Mouse (Mus musculus) brain, adult 2 months (tissue): ENCODE data around the gene Tmem8b.
A peak's percentile ranks its signal among the peaks of the same experiment; 100 is the strongest.

Experiments
- DNase-seq: peaks from one replicate; pipeline ENCODE4 v3.0.0; 2011; ENCODE audit warnings: low read depth, low spot score

Tmem8b gene

GRCm38 (mm10) chr4:43713652-43714219 is 45.0 kb downstream of the Tmem8b start:
- DNase-seq, result peak; percentile 71

- peak; percentile 61 for DNase-seq
These were observed 51.9 kb downstream of the Tmem8b start for GRCm38 (mm10) chr4:43720491-43721228.

DNA sequence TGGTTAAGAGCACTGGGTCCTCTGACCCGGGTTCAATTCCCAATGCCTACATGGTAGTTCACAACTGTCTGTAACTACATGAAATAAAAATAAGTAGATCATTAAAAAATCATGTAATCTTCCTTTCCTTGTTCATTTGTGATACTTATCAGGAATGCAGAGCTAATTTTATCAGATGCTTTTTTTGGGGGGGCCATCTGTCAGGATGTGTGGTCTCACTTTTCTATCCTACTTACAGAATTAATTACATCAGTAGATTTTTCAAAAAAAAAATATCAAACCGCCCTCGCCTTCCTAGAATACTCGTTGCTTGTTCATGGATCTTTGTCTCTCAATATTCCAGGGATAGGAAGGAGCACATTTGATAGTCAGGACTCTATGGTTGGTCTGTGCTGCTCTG is 53.4 kb downstream of the Tmem8b start:
- DNase-seq, result peak; percentile 42

GRCm38 (mm10) chr4:43724764-43725163 is 56.0 kb downstream of the Tmem8b start:
- DNase-seq, result peak; percentile 38

DNA sequence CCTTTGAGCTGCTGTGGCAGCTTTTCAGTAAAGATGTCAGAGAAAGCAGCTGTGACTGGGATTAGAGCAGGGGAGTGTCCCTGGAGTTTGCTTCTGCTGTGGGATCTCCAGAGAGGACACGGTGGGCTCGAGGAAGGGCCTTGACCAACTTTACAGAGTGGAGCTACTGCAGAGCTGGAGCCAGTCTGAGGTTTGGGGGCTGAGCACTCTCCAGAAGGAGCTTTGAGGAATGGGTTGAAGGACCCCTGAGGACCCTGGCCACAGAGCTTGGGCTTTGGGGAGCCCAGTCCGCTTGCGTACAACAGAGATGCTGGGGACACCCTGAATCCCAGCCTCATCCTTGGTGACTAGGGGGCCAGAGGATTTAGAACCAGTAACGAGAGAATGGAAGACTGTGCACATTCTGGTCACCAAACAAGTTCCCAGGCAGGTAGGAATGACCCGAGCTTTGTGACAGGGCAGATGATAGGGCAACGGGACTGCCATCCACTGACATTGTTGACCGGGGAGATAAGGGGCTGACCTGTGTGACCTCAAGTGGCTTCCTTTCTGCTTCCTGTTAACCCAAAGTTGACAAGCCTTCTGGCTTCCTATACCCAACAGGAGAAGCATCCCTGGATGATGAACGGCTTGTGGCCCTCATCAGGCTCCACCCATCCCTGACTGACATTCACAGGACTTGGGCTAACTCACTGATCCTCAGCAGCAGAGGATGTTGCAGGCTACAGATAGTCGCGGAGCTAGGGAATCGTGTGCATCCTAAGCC is 57.6 kb downstream of the Tmem8b start:
- DNase-seq, result no peak

GRCm38 (mm10) chr4:43726995-43727394 is 58.2 kb downstream of the Tmem8b start, which contains the start of gene Hrct1:
Gene Hrct1 (plus strand): TSS chr4:43727188.
- DNase-seq, result peak; percentile 43

DNA sequence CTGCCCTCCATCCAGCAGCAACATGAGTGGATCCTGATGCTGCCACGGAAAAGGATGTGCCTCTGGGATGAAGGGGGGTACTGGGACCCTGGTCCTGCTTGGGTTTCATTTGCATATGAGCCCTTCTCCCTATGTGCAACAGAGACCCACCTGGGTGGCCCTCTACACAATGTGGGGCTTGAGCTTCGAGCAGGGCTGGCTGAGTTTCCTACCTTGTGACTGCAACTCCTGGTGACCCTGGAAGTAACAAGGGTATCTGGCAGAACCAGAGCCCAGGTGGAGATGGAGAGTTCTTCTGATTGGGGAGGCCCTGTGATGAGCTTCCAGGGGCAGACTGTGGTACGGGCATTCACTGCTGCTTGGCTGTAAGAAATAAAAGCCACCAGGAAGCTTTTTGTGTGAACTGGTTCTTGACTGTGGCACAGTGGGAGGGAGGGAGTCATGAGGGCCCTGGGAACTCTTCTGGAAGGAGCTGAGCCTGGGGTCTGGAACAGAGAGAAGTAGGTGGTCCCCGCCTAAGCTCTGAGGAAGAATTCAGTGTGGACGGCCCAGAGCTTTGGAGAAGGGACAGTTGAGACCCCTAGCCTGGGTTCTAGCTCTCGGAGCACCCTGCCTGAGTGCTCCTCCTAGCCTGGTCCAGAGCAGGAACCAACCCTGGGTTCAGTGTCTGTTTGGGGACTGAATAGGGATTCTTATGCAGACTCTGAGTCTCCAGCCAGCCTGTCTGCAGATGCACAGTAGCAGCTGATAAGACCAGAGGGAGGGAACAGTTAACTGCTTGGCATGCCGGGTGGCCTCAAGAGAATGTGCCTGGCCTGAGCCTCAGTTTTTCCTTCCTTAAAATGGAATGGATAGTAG is 59.2 kb downstream of the Tmem8b start:
- no peak for DNase-seq

- DNase-seq, result no peak
These were observed 59.8 kb downstream of the Tmem8b start for GRCm38 (mm10) chr4:43728576-43728954.

- no peak for DNase-seq
These were observed 60.4 kb downstream of the Tmem8b start for GRCm38 (mm10) chr4:43729126-43729525.

GRCm38 (mm10) chr4:43729794-43730550 is 61.2 kb downstream of the Tmem8b start, which contains the start of gene Spaar:
Gene Spaar (plus strand): TSS chr4:43730034.
- DNase-seq, result no peak

DNA sequence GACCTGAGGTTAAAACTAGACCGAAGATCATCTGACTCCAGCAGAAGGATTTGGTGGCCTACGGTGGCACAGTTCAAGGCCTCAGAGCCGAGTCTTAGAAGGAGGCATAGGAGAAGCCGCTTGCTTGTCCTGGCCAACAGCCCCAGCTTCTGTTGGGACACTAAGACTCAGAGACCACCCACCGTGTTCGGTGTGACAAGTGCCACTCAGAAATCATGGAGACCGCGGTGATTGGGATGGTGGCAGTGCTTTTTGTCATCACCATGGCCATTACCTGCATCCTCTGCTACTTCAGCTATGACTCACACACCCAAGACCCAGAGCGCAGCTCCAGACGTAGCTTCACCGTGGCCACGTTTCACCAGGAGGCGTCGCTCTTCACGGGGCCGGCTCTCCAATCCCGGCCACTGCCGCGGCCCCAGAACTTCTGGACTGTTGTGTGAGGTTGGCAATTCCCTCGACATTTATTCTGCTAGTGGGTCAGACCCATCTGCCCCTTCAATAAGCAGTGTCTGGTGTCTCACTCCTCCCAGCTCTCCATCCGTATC is 62.1 kb downstream of the Tmem8b start:
- DNase-seq, result no peak

GRCm38 (mm10) chr4:43732171-43732570 is 63.4 kb downstream of the Tmem8b start:
- DNase-seq, result no peak

GRCm38 (mm10) chr4:43733186-43733585 is 64.4 kb downstream of the Tmem8b start:
- DNase-seq, result no peak

DNA sequence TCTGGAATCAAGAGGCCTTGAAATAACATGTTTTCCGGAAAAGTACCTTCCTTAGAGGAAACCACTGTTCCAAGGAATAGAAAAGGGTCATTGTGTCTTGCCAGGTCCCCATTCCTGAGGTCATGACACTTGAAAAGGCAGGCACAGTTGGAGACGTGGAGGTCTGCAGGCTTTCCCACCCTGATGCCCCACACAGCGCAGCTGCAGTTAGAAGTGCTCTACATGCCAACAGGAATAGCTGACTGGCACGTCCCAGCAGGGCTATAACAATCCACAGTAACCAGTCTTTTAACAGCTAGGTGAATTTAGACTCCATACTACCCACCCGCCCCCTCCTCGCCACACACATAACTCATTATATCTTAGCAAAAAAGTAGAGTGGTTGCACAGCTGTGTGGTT is 68.4 kb downstream of the Tmem8b start:
- no peak for DNase-seq

DNA sequence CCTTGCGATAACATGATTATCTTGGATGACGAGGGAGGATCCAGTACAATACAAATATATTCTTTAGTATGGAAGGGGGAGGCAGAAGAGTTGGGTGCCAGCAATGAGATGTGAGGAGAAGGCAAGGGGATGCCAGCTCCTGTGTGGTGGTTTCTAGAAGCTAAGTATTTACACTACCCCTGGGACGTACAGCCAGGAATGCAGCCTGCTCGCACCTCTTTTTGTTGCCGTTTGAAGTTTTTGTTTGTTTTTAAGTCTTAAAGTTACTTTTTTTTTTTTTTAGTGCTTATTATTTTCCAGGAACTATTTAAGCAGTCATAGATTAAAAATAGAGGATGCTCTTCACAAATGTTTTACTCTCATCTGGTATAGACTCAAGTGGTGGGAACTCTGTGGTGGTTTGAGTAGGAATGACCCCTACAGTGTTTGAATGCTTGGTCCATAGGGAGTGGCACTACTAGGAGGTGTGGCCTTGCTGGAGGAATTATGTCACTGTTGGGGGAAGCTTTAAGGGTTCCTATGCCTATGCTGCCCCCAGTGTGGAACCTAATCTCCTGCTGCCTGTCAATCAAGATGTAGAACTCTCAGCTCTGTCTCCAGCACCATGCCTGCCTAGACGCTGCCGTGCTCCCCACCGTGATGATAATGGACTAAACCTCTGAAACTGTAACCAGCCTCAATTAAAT is 70.4 kb downstream of the Tmem8b start:
- no peak for DNase-seq

DNA sequence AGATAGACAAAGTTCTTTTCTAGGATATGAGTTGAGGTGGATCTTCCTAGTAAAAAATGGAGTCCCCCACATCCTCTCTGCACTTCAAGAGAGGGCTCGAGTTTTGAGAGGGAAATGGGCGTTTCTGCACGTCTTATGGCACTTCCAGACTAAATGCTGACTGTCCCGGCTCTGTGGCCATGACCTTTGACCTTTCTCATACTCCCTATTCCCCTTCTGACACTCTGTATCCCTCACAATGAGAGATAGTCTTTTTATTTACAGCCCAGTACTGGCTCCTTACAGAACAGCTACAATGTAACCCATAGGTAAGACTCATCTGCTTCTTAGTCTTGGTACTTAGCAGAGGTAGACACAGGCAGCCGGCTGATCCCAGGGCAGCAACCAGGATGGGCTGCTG is 72.8 kb downstream of the Tmem8b start:
- DNase-seq, result no peak
